Mouse (Mus musculus): Measurements from ENCODE around the gene Grik3.
A peak's percentile ranks its signal among the peaks of the same experiment; 100 is the strongest.

DNA sequence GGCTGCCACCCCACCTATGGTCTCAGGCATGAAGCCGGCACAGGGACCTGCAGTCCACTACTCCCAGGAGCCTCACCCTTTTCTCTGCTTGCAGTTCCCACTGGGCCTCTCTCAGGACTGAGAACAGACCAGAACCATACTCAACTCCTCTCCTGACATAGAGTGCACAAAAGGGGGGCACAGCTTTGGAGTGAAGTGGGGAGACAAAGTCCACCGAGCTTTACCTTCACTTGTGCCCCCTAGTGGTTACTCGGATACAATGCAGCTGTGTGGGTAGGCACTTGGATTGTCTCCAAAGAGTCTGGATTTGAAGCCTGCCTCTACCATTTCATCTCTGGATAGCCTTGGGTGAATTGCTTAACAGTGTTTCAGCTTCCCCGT is 212.8 kb downstream of the Grik3 start:
- peak; percentile 64 for TF ChIP-seq CTCF (IDR thresholded peaks at IDR 0.05; ENCODE audit: low read depth)
- TF ChIP-seq EP300 (IDR thresholded peaks at IDR 0.05; ENCODE audit: low read depth) = no peak
